Mouse (Mus musculus): ENCODE data around the gene Tubb4a.

DNA sequence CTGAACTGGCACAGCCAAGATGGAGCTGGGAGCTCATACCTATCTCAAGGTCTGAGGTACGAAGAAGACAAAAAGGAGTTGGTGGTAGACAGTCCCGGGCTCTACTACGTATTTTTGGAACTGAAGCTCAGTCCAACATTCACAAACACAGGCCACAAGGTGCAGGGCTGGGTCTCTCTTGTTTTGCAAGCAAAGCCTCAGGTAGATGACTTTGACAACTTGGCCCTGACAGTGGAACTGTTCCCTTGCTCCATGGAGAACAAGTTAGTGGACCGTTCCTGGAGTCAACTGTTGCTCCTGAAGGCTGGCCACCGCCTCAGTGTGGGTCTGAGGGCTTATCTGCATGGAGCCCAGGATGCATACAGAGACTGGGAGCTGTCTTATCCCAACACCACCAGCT is 19.5 kb upstream of the Tubb4a start:
- no peak for TF ChIP-seq CTCF (IDR thresholded peaks at IDR 0.05; ENCODE audit: borderline replicate concordance, extremely low read depth, insufficient read depth, insufficient read length)
- TF ChIP-seq POLR2A (IDR thresholded peaks at IDR 0.05; ENCODE audit: borderline replicate concordance, extremely low read depth, insufficient read depth, insufficient read length, poor library complexity, severe bottlenecking): no peak

Measured in brain, embryonic 14.5 days (tissue).